Mouse (Mus musculus): ENCODE data around the gene Rbmxl2. TPM values are rescaled to one million over a fixed set of nuclear protein-coding genes. Genes with fewer than 3 reads are reported as not detected.

Gene Rbmxl2
- polyA plus RNA-seq, 1 experiment from 2014 or later = not detected

DNA sequence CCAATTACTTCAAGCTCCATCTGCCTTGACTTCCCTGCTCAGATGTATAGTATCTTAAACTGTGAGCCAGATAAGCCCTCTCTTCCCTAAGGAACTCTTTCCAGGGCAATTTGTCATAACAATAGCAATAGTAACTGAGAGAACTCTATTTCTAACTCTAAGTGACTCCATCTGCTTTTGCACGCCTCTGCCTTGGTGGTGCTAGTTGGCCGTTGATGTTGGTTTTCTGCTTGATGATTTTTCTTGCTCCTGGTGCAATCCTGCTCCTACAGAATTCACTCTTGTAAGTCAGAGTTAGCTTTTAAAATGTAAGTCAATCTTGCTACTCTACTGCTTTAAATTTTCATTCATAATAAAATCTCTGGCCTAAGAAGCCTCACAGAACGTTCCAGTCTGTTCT is 44.1 kb downstream of the Rbmxl2 start:
- no peaks in the 10 kb centered on the region for H3K4me1 ChIP-seq (replicated peaks; ENCODE audit: control insufficient read depth, insufficient read depth)
- H3K27me3 ChIP-seq (ENCODE audit: control insufficient read depth, insufficient read depth, low read length) = no peaks in the 10 kb centered on the region
- H3K4me2 ChIP-seq (replicated peaks; ENCODE audit: low read depth) = no peak overlapping the region
- DNase-seq (ENCODE audit: low spot score) (no peak), ATAC-seq (ENCODE audit: low FRiP score, low TSS enrichment) (no peak)
- no peak for TF ChIP-seq CTCF (IDR thresholded peaks at IDR 0.05; ENCODE audit: low read depth)
- TF ChIP-seq EP300 (optimal IDR thresholded peaks at IDR 0.05) = no peak
- H3K9me3 ChIP-seq (ENCODE audit: control insufficient read depth, low read length) = no peaks in the 10 kb centered on the region
- H3K27ac ChIP-seq (replicated peaks) = no peak overlapping the region
- no peaks in the 10 kb centered on the region for H3K36me3 ChIP-seq (ENCODE audit: control insufficient read depth, insufficient read depth, low read length)
- no peak overlapping the region for H3K9ac ChIP-seq (ENCODE audit: low read length)
- 82% methylated on average over 3 of the region's 3 CpGs for WGBS
- no peak overlapping the region for H3K4me3 ChIP-seq (ENCODE audit: low read depth, low read length)

DNA sequence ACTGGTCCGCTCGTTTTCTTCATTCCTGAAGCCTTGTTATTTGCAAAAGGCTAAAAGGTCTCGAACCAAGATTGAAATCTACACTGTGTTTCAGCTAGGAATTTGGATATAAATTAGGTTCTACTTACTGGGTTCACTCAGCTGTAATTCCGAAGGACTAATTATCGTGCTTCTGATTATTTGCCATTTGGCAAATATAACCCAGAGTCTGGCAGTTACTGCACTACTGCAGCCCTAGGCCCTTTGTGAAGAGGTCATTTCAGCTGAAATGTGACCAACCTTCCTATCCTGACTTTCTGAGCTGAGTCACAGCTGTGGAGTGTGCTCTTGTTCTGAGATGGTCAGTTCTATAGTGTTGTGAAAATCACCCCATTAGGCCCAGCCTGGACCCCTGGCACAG is 50.7 kb downstream of the Rbmxl2 start:
- no peak overlapping the region for H3K27ac ChIP-seq (replicated peaks)
- 69% methylated on average over 5 of the region's 5 CpGs for WGBS
- no peak overlapping the region for H3K4me2 ChIP-seq (replicated peaks; ENCODE audit: low read depth)
- no peak for ATAC-seq (ENCODE audit: low FRiP score, low TSS enrichment)
- no peaks in the 10 kb centered on the region for H3K27me3 ChIP-seq (ENCODE audit: control insufficient read depth, insufficient read depth, low read length)
- DNase-seq (ENCODE audit: low spot score) = no peak
- no peaks in the 10 kb centered on the region for H3K36me3 ChIP-seq (ENCODE audit: control insufficient read depth, insufficient read depth, low read length)
- H3K9me3 ChIP-seq (ENCODE audit: control insufficient read depth, low read length) = no peaks in the 10 kb centered on the region
- TF ChIP-seq EP300 (optimal IDR thresholded peaks at IDR 0.05) (no peak), CTCF (IDR thresholded peaks at IDR 0.05; ENCODE audit: low read depth) (no peak)
- no peak overlapping the region for H3K9ac ChIP-seq (ENCODE audit: low read length)
- no peaks in the 10 kb centered on the region for H3K4me1 ChIP-seq (replicated peaks; ENCODE audit: control insufficient read depth, insufficient read depth)
- H3K4me3 ChIP-seq (ENCODE audit: low read depth, low read length) = no peak overlapping the region

Other genes with a start within 250 kb of the Rbmxl2 start
- not detected in 2 replicates for gene Olfr6, start 245.5 kb upstream of the Rbmxl2 start, polyA plus RNA-seq (2015; fragmentation: Nextera tagmentation; extraction: Ambion mirVana)
- gene Olfr711, start 234.0 kb upstream of the Rbmxl2 start, polyA plus RNA-seq (2015; fragmentation: Nextera tagmentation; extraction: Ambion mirVana) = not detected in 2 replicates
- not detected in 2 replicates for gene Olfr2, start 203.4 kb upstream of the Rbmxl2 start, polyA plus RNA-seq (2015; fragmentation: Nextera tagmentation; extraction: Ambion mirVana)
- gene Olfr713, start 178.3 kb upstream of the Rbmxl2 start, polyA plus RNA-seq (2015; fragmentation: Nextera tagmentation; extraction: Ambion mirVana) = not detected in 2 replicates
- gene Olfr714, start 138.5 kb upstream of the Rbmxl2 start, polyA plus RNA-seq (2015; fragmentation: Nextera tagmentation; extraction: Ambion mirVana) = not detected in 2 replicates
- not detected in 2 replicates for gene Olfr17, start 116.2 kb upstream of the Rbmxl2 start, polyA plus RNA-seq (2015; fragmentation: Nextera tagmentation; extraction: Ambion mirVana)
- not detected in 2 replicates for gene Olfr715b, start 99.1 kb upstream of the Rbmxl2 start, polyA plus RNA-seq (2015; fragmentation: Nextera tagmentation; extraction: Ambion mirVana)
- 0.02 TPM in 1 of 2 replicates, not detected in the other for gene Olfr715, start 78.4 kb upstream of the Rbmxl2 start, polyA plus RNA-seq (2015; fragmentation: Nextera tagmentation; extraction: Ambion mirVana)
- not detected in 2 replicates for gene Olfr716, start 71.1 kb upstream of the Rbmxl2 start, polyA plus RNA-seq (2015; fragmentation: Nextera tagmentation; extraction: Ambion mirVana)
- gene Nlrp14, start 42.5 kb upstream of the Rbmxl2 start, polyA plus RNA-seq (2015; fragmentation: Nextera tagmentation; extraction: Ambion mirVana) = not detected in 2 replicates
- gene Syt9, start 161.3 kb downstream of the Rbmxl2 start, polyA plus RNA-seq (2015; fragmentation: Nextera tagmentation; extraction: Ambion mirVana) = 1.5 and 1.6 TPM in 2 replicates

All from stomach, postnatal 0 days (tissue).